Mouse (Mus musculus) liver, postnatal 0 days (tissue): Measurements from ENCODE around the gene Irf2bp2. TPM values are rescaled to one million over a fixed set of nuclear protein-coding genes. Genes with fewer than 3 reads are reported as not detected.

ENCODE experiments used
- ATAC-seq: fragments of 200-750 bp; cut with Nextera tagmentation; 2 replicates; pipeline ENCODE4 v1.8.0; 2017; ENCODE audit warnings: mild to moderate bottlenecking, moderate library complexity
- DNase-seq: peaks from one replicate; pipeline ENCODE4 v3.0.0-alpha.2; 2016
- H3K27ac ChIP-seq: fragments of 300-500 bp; sonication (generic); 2 replicates; pipeline ENCODE4 v1.5.1; 2014; ENCODE audit warnings: antibody characterized with exemption, moderate library complexity, mild to moderate bottlenecking, low read depth
- H3K27me3 ChIP-seq: fragments of 300-500 bp; sonication (generic); 2 replicates; pipeline ENCODE4 v1.6.1; 2014; ENCODE audit warnings: low read length, control low read depth, mixed read lengths; ENCODE audit not compliant: insufficient read depth
- H3K36me3 ChIP-seq: fragments of 300-500 bp; sonication (generic); replicated peaks from 2 replicates; pipeline ENCODE4 v1.6.1; 2014; ENCODE audit warnings: mild to moderate bottlenecking, control low read depth, low read length, moderate library complexity, mixed read lengths; ENCODE audit not compliant: insufficient read depth
- H3K4me1 ChIP-seq: fragments of 300-500 bp; sonication (generic); 2 replicates; pipeline ENCODE4 v1.6.1; 2014; ENCODE audit warnings: antibody characterized with exemption, mild to moderate bottlenecking, control low read depth; ENCODE audit not compliant: insufficient read depth
- H3K4me2 ChIP-seq: fragments of 300-500 bp; sonication (generic); 2 replicates; pipeline ENCODE4 v1.6.1; 2014; ENCODE audit warnings: low read depth, mild to moderate bottlenecking, low read length, moderate library complexity, mixed read lengths
- H3K4me3 ChIP-seq: fragments of 300-500 bp; sonication (generic); 2 replicates; pipeline ENCODE4 v1.5.1; 2014; ENCODE audit warnings: low read depth, low read length
- H3K9ac ChIP-seq: fragments of 300-500 bp; sonication (generic); replicated peaks from 2 replicates; pipeline ENCODE4 v1.6.1; 2014; ENCODE audit warnings: mild to moderate bottlenecking, moderate library complexity
- H3K9me3 ChIP-seq: fragments of 300-500 bp; sonication (generic); 2 replicates; pipeline ENCODE4 v1.6.1; 2016; ENCODE audit warnings: mild to moderate bottlenecking, control low read depth, low read length, mixed read lengths
- CTCF ChIP-seq: sonication (generic); IDR thresholded peaks from 2 replicates; pipeline ENCODE4 v1.5.1; 2016; ENCODE audit warnings: antibody characterized with exemption, low read depth
- EP300 ChIP-seq: IDR thresholded peaks from 2 replicates; pipeline ENCODE4 v1.6.1; 2016; ENCODE audit warnings: antibody characterized with exemption, low read depth, mild to moderate bottlenecking
- WGBS: fragments of 180-500 bp; shearing (Covaris S2); extraction: QIAGEN DNeasy Blood & Tissue Kit; methylation state at CpG from one replicate; pipeline ENCODE4 v1.1.7; 2014; ENCODE audit not compliant: insufficient replicate concordance; 5-methylcytosine and 5-hydroxymethylcytosine counted together
- polyA plus RNA-seq: library from polyadenylated mRNA; unstranded; fragments of >200 nt; fragmentation: Nextera tagmentation; extraction: Ambion mirVana; gene quantifications from 2 replicates; pipeline ENCODE4 v1.2.1, GENCODE M21; 2015

The Irf2bp2 gene
- polyA plus RNA-seq, 1 experiment from 2014 or later: 6.2 TPM

DNA sequence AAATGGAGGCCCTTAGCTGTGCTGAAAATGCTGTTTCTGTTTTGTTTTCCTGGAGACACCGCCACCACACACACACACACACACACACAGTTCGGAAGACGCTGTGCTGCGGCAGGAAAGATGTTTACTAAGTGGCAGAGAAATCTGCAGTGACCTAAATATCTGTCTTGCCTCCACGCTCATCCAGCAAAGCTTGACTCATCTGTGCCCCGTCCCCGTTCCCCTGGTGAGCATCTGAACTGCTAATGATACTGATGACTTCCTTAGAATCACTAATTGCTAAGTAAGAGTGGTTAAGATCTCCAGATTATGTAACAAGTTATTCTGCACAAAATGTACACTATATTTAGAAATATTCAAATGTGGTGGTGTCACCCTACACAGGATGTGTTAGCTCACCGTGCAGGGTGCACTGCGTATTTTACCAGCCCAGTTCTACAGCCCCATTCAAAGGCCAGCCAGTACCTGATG lies 8.2 kb downstream of the Irf2bp2 start:
- Histone ChIP-seq H3K27me3 (no peaks in the 10 kb centered on the region), H3K27ac (peak overlapping the region; percentile 95), H3K4me3 (no peak overlapping the region; the same call in 1 of the 2 replicates), H3K4me2 (peak overlapping the region; percentile 90), H3K9me3 (no peaks in the 10 kb centered on the region), H3K36me3 (peaks cover 18% of the 10 kb centered on the region), H3K4me1 (peaks cover 49% of the 10 kb centered on the region), H3K9ac (no peak overlapping the region)
- no peak for ATAC-seq
- TF ChIP-seq EP300 (no peak; the same call in 1 of the 2 replicates), CTCF (no peak)
- 32% methylated on average over 9 of the region's 9 CpGs for WGBS
- DNase-seq: no peak

DNA sequence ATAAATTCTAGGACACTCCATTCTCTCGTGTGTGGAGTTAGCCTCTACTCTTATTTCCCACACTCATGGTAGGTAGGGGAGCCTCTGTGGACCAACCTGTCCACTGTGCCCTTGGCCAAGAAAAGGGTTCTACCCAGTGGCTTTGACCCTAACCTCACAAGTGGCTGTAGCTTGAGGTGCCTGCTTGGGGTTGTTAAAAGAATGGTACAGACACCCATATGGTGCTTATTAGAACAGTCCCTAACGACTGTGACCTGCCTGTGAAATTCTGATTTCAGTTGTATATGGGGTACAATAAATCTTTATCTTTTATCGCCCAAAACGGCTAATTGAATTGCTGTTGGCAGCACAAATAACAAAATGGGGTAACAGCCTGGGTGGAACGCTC lies 8.9 kb downstream of the Irf2bp2 start:
- Histone ChIP-seq H3K36me3 (peaks cover 18% of the 10 kb centered on the region), H3K27me3 (no peaks in the 10 kb centered on the region), H3K4me1 (peaks cover 49% of the 10 kb centered on the region), H3K9ac (peak overlapping the region; percentile 80), H3K4me2 (peak overlapping the region; percentile 90), H3K9me3 (no peaks in the 10 kb centered on the region), H3K27ac (peak overlapping the region; percentile 95), H3K4me3 (peak overlapping the region; percentile 54)
- 37% methylated on average over 5 of the region's 5 CpGs for WGBS
- TF ChIP-seq EP300: no peak
- TF ChIP-seq CTCF: no peak
- ATAC-seq (no peak), DNase-seq (no peak)

- no peak for TF ChIP-seq CTCF
- TF ChIP-seq EP300: no peak; the same call in 1 of the 2 replicates
- under 1% methylated on average over 67 of the region's 68 CpGs for WGBS
- DNase-seq (peak; percentile 82), ATAC-seq (peak; percentile 52)
- Histone ChIP-seq H3K4me1 (peaks cover 49% of the 10 kb centered on the region), H3K27ac (peak overlapping the region; percentile 95), H3K4me3 (peak overlapping the region; percentile 54), H3K27me3 (no peaks in the 10 kb centered on the region), H3K9ac (peak overlapping the region; percentile 80), H3K36me3 (peaks cover 18% of the 10 kb centered on the region), H3K4me2 (peak overlapping the region; percentile 90), H3K9me3 (no peaks in the 10 kb centered on the region)
Observed at GRCm38 (mm10) chr8:126583971-126584843, 9.6 kb downstream of the Irf2bp2 start.

DNA sequence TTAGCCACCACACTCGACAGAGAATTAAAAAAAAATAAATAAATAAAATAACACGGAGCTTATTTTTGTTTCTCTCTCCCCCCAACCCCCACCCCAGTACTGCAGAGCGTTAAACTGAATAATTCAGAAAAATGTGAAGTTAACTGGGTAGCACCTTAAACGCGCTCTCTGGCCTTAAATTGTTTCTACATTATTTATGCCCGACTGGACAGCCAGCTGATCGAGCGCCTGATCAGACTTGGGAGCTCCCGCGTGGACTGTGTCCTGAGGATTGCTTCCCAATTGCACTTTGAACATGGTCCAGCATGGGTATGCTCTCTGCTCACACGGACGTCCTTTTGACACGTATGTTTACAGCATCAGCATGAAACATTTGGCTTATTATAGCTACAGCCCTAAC lies 10.3 kb downstream of the Irf2bp2 start:
- TF ChIP-seq EP300: no peak; the same call in 1 of the 2 replicates
- Histone ChIP-seq H3K4me2 (peak overlapping the region; percentile 90), H3K36me3 (peaks cover 18% of the 10 kb centered on the region), H3K4me1 (peaks cover 49% of the 10 kb centered on the region), H3K27ac (peak overlapping the region; percentile 95), H3K9me3 (no peaks in the 10 kb centered on the region), H3K27me3 (no peaks in the 10 kb centered on the region), H3K9ac (peak overlapping the region; percentile 80; the same call in 1 of the 2 replicates), H3K4me3 (peak overlapping the region; percentile 54)
- ATAC-seq (peak; percentile 68), DNase-seq (peak; percentile 61)
- WGBS: 9% methylated on average over 13 of the region's 13 CpGs

GRCm38 (mm10) chr8:126583018-126583417 lies 10.8 kb downstream of the Irf2bp2 start:
- Histone ChIP-seq H3K27me3 (no peaks in the 10 kb centered on the region), H3K27ac (peak overlapping the region; percentile 95), H3K4me2 (peak overlapping the region; percentile 90; the same call in 1 of the 2 replicates), H3K4me3 (no peak overlapping the region), H3K9ac (peak overlapping the region; percentile 46; the same call in 1 of the 2 replicates), H3K9me3 (no peaks in the 10 kb centered on the region), H3K36me3 (peaks cover 16% of the 10 kb centered on the region), H3K4me1 (peaks cover 49% of the 10 kb centered on the region)
- WGBS: 41% methylated on average over 2 of the region's 2 CpGs
- no peak for TF ChIP-seq CTCF
- TF ChIP-seq EP300: no peak
- no peak for DNase-seq
- no peak for ATAC-seq

GRCm38 (mm10) chr8:126582509-126582908 lies 11.3 kb downstream of the Irf2bp2 start:
- H3K9me3 ChIP-seq: no peaks in the 10 kb centered on the region
- peaks cover 44% of the 10 kb centered on the region for H3K4me1 ChIP-seq
- H3K27ac ChIP-seq: peak overlapping the region; percentile 95
- ATAC-seq (peak; percentile 26), DNase-seq (peak; percentile 87)
- peaks cover 12% of the 10 kb centered on the region for H3K36me3 ChIP-seq
- no peak overlapping the region for H3K4me2 ChIP-seq
- H3K27me3 ChIP-seq: no peaks in the 10 kb centered on the region
- TF ChIP-seq CTCF (peak; percentile 93), EP300 (0 out of 2 replicates have a peak, but pooled peaks have one; percentile 13)
- WGBS: 32% methylated on average over 6 of the region's 6 CpGs
- H3K9ac ChIP-seq: peak overlapping the region; percentile 46; the same call in 1 of the 2 replicates
- no peak overlapping the region for H3K4me3 ChIP-seq
